Mouse (Mus musculus) liver, adult 2 months (tissue): ENCODE results near the gene Drd4. TPM values are rescaled to one million over a fixed set of nuclear protein-coding genes. Genes with fewer than 3 reads are reported as not detected.
A peak's percentile ranks its signal among the peaks of the same experiment; 100 is the strongest.

Experiments
- DNase-seq: peaks from one replicate; pipeline ENCODE4 v3.0.0-alpha.2; 2011; ENCODE audit warnings: low read depth, low spot score; ENCODE audit errors: extremely low read depth
- H3K27ac ChIP-seq: fragments of 200-500 bp; replicated peaks from 2 replicates; pipeline ENCODE4 v1.5.1; 2012; ENCODE audit warnings: low read depth, mild to moderate bottlenecking, control low read depth, inconsistent platforms, low read length; ENCODE audit not compliant: insufficient read depth
- H3K27me3 ChIP-seq: fragments of 200-500 bp; 2 replicates; pipeline ENCODE4 v1.6.1; 2012; ENCODE audit warnings: mild to moderate bottlenecking, moderate library complexity, low read length, inconsistent platforms; ENCODE audit not compliant: control insufficient read depth, insufficient read depth
- H3K36me3 ChIP-seq: fragments of 200-500 bp; 2 replicates; pipeline ENCODE4 v1.6.1; 2012; ENCODE audit warnings: low read length, inconsistent platforms; ENCODE audit not compliant: control insufficient read depth, insufficient read depth
- H3K4me1 ChIP-seq: fragments of 200-500 bp; 2 replicates; pipeline ENCODE4 v1.6.1; 2011; ENCODE audit warnings: low read length; ENCODE audit not compliant: control insufficient read depth, insufficient read depth
- H3K4me3 ChIP-seq: fragments of 200-500 bp; 2 replicates; pipeline ENCODE4 v1.5.1; 2011; ENCODE audit warnings: low read depth, mild to moderate bottlenecking, control low read depth, low read length, moderate library complexity; ENCODE audit not compliant: insufficient read depth
- H3K79me2 ChIP-seq: fragments of 200-500 bp; 2 replicates; pipeline ENCODE4 v1.6.1; 2012; ENCODE audit warnings: inconsistent platforms, mild to moderate bottlenecking, low read length, moderate library complexity; ENCODE audit not compliant: control insufficient read depth, insufficient read depth
- H3K9ac ChIP-seq: fragments of 200-500 bp; 2 replicates; pipeline ENCODE4 v1.6.1; 2012; ENCODE audit warnings: low read depth, mild to moderate bottlenecking, control low read depth, inconsistent platforms, low read length
- CTCF ChIP-seq: fragments of 200-500 bp; IDR thresholded peaks from 2 replicates; pipeline ENCODE4 v1.5.1; 2011; ENCODE audit warnings: low read depth, low read length, control low read depth
- POLR2A ChIP-seq: fragments of 200-500 bp; IDR thresholded peaks from 2 replicates; pipeline ENCODE4 v1.6.1; 2011; ENCODE audit warnings: low read length, control low read depth; ENCODE audit not compliant: insufficient read depth; ENCODE audit errors: extremely low read depth
- WGBS: fragments of 180-500 bp; shearing (Covaris S2); methylation state at CpG from one replicate; pipeline ENCODE4 v1.1.7; 2018; 5-methylcytosine and 5-hydroxymethylcytosine counted together
- polyA plus RNA-seq: library from polyadenylated mRNA; depleted of rRNA; stranded (reverse); fragments of >200 nt; gene quantifications from 2 replicates; pipeline ENCODE4 v1.2.3, GENCODE M21; 2012
- total RNA-seq: library from RNA; depleted of rRNA; stranded (reverse); fragments of >200 nt; gene quantifications from 2 replicates; pipeline ENCODE4 v1.2.3, GENCODE M21; 2014

Drd4 gene
- total and polyA plus RNA-seq, 2 experiments, result not detected

- TF ChIP-seq POLR2A (no peak), CTCF (no peak)
- no peak overlapping the region for H3K4me3 ChIP-seq
- no peak overlapping the region for H3K27ac ChIP-seq
- H3K4me1 ChIP-seq, result no peaks in the 10 kb centered on the region
- H3K9ac ChIP-seq, result no peak overlapping the region
- peaks cover 5% of the 10 kb centered on the region; the same call in 1 of the 2 replicates for H3K27me3 ChIP-seq
- no peak for DNase-seq
- H3K79me2 ChIP-seq, result no peaks in the 10 kb centered on the region
- WGBS, result 92% methylated on average over 6 of the region's 6 CpGs
- no peaks in the 10 kb centered on the region for H3K36me3 ChIP-seq
Observed at GRCm38 (mm10) chr7:141281442-141281841, 10.4 kb upstream of the Drd4 start.

- no peaks in the 10 kb centered on the region for H3K4me1 ChIP-seq
- H3K9ac ChIP-seq, result no peak overlapping the region
- H3K27me3 ChIP-seq, result peaks cover 5% of the 10 kb centered on the region; the same call in 1 of the 2 replicates
- H3K36me3 ChIP-seq, result no peaks in the 10 kb centered on the region
- no peak for DNase-seq
- H3K27ac ChIP-seq, result no peak overlapping the region
- H3K4me3 ChIP-seq, result no peak overlapping the region
- H3K79me2 ChIP-seq, result no peaks in the 10 kb centered on the region
- TF ChIP-seq POLR2A (no peak), CTCF (no peak)
- 29% methylated on average over 4 of the region's 4 CpGs for WGBS
Observed at GRCm38 (mm10) chr7:141282756-141283155, 9.1 kb upstream of the Drd4 start.

GRCm38 (mm10) chr7:141288042-141288441 lies 3.8 kb upstream of the Drd4 start:
- H3K9ac ChIP-seq, result no peak overlapping the region
- no peak for TF ChIP-seq CTCF
- TF ChIP-seq POLR2A, result no peak
- H3K4me1 ChIP-seq, result no peaks in the 10 kb centered on the region
- DNase-seq, result no peak
- 75% methylated on average over 3 of the region's 3 CpGs for WGBS
- H3K27me3 ChIP-seq, result peaks cover 10% of the 10 kb centered on the region
- no peaks in the 10 kb centered on the region for H3K36me3 ChIP-seq
- no peak overlapping the region for H3K27ac ChIP-seq
- H3K79me2 ChIP-seq, result no peaks in the 10 kb centered on the region
- H3K4me3 ChIP-seq, result no peak overlapping the region

- no peak for DNase-seq
- 65% methylated on average over 15 of the region's 15 CpGs for WGBS
- Histone ChIP-seq H3K79me2 (no peaks in the 10 kb centered on the region), H3K4me1 (no peaks in the 10 kb centered on the region; the same call in 1 of the 2 replicates), H3K36me3 (no peaks in the 10 kb centered on the region), H3K4me3 (no peak overlapping the region), H3K27me3 (peaks cover 19% of the 10 kb centered on the region), H3K9ac (no peak overlapping the region), H3K27ac (no peak overlapping the region)
- TF ChIP-seq POLR2A (no peak), CTCF (no peak)
Observed at GRCm38 (mm10) chr7:141292583-141293388, 980 bp downstream of the Drd4 start.

- peak overlapping the region; percentile 1; the same call in 1 of the 2 replicates for H3K4me3 ChIP-seq
- no peaks in the 10 kb centered on the region for H3K79me2 ChIP-seq
- DNase-seq, result peak; percentile 34
- H3K27ac ChIP-seq, result no peak overlapping the region
- no peaks in the 10 kb centered on the region; the same call in 1 of the 2 replicates for H3K4me1 ChIP-seq
- H3K9ac ChIP-seq, result no peak overlapping the region
- H3K27me3 ChIP-seq, result peaks cover 19% of the 10 kb centered on the region
- TF ChIP-seq CTCF (peak; percentile 53), POLR2A (no peak)
- H3K36me3 ChIP-seq, result no peaks in the 10 kb centered on the region
- 2% methylated on average over 50 of the region's 53 CpGs for WGBS
Observed at GRCm38 (mm10) chr7:141293852-141294471, 2.2 kb downstream of the Drd4 start.

- Histone ChIP-seq H3K27me3 (peaks cover 19% of the 10 kb centered on the region), H3K4me1 (no peaks in the 10 kb centered on the region; the same call in 1 of the 2 replicates), H3K36me3 (no peaks in the 10 kb centered on the region), H3K27ac (no peak overlapping the region), H3K4me3 (no peak overlapping the region; the same call in 1 of the 2 replicates), H3K9ac (no peak overlapping the region), H3K79me2 (no peaks in the 10 kb centered on the region)
- WGBS, result 15% methylated on average over 20 of the region's 22 CpGs
- TF ChIP-seq POLR2A (no peak), CTCF (no peak)
- no peak for DNase-seq
Observed at GRCm38 (mm10) chr7:141294479-141294878, 2.7 kb downstream of the Drd4 start.
